Mouse (Mus musculus) thymus, postnatal 10 days (tissue): ENCODE measurements around the gene Rtn4.
"Not testable (repeated sequence)": the region's sequence is repeated elsewhere in the genome, so short reads cannot be mapped to it uniquely, and the experiment has no call there.

Experiments
- DNase-seq, 2 experiments: peaks; one replicate each; pipeline ENCODE4 v3.0.0; 2021; ENCODE audit warnings: low spot score in 2 of 2

Rtn4 gene

DNA sequence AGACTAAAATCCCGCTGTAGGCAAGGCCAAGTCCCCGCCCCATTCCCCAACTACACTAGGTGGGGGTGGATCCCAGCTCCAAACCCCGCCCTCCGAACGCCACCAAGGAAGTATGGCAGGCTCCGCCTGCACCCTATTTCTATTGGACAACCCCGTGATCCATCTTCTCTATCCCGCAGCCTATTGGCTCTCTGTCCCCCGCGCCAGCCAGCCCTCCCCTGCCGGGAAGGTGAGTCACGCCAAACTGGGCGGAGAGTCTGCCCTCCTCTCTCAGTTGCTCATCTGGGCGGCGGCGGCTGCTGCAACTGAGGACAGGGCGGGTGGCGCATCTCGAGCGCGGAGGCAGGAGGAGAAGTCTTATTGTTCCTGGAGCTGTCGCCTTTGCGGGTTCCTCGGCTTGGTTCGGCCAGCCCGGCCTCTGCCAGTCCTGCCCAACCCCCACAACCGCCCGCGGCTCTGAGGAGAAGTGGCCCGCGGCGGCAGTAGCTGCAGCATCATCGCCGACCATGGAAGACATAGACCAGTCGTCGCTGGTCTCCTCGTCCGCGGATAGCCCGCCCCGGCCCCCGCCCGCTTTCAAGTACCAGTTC is at the start of gene Rtn4:
Gene Rtn4 (plus strand): TSS at position 265 of the 590 bp plus-strand sequence.
- peak; percentile 95 to 98 for DNase-seq

DNA sequence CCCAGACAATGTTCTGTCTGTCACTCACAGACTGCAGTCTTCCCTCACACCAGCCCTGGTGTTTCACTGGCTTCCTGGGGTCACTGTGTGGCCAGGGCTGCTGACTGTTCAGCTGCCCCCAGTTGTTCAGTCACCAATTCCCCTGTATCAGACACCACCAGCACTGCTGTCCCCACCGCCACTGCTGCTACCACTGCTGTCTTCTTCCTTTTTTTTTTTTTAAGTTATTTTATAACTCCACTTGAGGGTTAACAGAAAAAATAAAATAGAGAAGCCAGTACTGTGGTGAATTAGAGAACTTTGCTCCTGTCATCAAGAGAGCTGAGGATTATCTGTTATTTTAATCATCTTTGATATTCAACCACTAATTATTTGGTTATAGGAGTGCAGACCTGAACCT is 48.3 kb upstream of the Rtn4 start:
- no peak for DNase-seq

GRCm38 (mm10) chr11:29645411-29646066 is 47.2 kb upstream of the Rtn4 start:
- no peak for DNase-seq

- DNase-seq, result no peak
These were observed 45.0 kb upstream of the Rtn4 start for GRCm38 (mm10) chr11:29647568-29648319.

DNA sequence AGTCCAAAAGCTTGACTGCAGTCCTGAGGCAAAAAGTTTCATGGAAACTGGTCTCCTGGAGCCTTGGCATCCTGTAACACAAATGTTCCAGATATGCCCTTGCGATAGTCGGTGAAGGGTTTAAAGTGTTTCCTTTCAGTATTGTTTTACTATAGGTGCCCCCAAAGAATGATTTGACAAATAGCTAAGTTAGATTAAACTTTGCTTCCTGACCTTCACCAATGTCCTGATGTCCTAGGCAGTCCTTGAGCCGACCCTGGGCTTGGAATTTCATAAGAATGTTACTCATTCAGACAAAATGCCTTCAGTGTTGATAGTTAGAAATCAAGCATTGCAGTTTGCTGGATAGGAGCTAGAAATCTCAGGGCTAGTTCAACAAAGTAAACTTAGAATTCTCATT is 37.4 kb upstream of the Rtn4 start:
- DNase-seq, result not testable (repeated sequence)

GRCm38 (mm10) chr11:29660740-29661139 is 32.0 kb upstream of the Rtn4 start:
- no peak for DNase-seq

DNA sequence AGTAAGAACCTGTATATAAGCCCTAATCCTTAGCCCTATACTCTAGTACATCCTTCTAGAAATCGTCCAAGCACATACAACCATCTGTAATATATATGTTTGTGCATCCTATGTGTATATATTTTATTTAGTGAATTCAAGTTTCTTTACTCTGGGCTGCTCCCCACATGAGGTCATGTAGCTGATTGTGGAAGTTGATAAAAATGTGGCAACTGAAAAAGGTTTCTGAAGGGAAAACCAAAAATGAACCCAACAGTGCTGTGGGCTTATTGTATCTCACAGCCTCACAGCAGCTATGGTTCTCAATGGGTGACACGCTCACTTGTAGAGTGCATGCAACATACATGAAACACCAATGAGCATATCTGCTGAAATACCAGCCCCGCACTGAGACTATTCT is 25.1 kb upstream of the Rtn4 start:
- no peak for DNase-seq

GRCm38 (mm10) chr11:29669706-29670105 is 23.0 kb upstream of the Rtn4 start:
- DNase-seq, result no peak

DNA sequence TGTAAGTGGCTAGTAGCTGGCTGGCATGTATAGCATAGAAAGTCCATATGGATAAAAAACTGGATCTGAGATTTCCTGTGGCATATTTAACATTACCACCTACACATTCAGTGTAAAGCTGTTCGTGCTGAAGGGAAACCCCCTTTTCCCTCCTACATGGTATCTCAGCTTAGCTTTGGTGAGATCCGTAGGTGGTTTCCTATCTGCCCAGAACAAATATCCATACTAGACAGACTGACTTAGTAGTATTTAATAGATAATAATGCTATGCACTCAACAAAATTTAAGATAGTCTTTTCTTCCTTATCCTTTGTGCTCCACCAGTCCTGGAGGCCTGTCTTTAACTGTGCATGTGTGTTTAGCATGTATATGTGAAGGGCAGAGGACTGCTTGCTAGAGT is 19.4 kb upstream of the Rtn4 start:
- no peak for DNase-seq

- peak in 1 of 2 experiments; percentile 23 for DNase-seq
These were observed 16.0 kb upstream of the Rtn4 start for GRCm38 (mm10) chr11:29676718-29677117.

DNA sequence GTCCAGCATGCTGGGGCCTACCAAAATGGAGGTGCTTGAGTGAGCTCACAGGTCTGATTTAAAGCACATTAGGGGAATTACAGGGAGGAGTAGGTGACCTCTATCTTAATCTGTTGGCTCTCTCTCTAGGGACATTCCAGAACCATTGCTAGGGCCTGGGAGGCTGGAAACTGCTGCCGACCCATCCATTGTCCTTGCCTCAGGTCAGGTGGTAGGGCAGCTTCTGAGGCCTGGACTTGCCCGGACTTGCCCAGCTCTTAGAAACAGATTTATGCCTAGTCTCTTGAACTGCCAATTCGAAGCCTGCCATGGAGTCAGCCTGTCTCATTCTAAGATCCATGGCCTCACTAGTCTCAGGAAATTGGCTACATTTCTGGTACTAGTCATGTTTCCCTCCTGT is 12.8 kb upstream of the Rtn4 start:
- no peak for DNase-seq

DNA sequence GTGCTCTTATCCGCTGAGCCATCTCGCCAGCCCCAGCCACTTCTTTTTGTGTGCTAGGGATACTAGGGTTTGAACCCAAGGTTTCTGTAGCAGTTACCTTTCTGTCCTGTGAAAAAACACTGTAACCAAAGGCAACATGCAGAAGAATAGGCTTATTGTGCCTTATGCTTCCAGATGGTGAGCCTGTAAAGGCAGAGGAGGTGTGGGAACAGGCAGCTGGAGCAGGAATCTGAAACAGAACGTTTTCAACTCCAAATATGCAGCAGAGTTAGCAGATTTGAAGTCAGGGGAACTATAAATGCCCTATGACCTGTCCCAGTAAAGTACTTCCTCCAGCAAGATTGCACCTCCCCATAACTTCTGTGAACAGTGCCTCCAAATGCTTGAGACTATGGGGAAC is 12.0 kb upstream of the Rtn4 start:
- no peak for DNase-seq

GRCm38 (mm10) chr11:29684272-29684671 is 8.5 kb upstream of the Rtn4 start:
- DNase-seq, result no peak

DNA sequence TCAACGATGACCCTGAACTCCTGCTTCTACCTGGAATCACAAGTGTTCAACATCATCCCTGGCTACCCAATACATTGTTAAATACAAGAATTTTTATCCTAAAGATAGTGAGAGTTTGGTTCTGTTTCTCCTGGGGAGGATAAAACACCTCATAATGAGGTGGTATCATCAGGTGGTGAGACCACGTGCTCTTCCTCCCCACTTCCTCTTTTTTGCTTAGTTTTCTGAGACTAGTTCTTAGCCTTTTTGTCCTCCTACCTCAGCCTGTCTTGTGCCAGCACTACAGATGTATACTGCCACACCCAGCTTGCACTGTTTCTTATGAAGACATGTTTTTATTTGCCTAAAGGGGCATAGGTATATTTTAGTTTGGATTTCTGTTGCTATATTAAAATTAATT is 6.6 kb upstream of the Rtn4 start:
- no peak for DNase-seq

DNA sequence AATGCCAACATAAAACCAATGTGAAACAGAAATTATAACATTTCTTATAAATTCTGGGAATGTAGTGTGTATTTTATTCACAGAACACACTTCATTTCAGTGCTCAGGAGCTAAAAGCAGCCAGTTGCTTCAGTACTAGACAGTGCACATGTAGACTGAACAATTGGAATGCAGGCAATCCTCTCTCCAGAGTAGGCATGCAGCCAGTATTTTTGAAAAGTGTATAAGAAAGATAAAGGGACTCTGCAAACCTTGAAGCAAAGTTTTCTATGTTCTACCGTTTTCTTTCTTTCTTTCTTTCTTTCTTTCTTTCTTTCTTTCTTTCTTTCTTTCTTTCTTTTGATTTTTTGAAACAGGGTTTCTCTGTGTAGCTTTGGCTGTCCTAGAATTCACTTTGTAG is 1.2 kb upstream of the Rtn4 start:
- no peak for DNase-seq

DNA sequence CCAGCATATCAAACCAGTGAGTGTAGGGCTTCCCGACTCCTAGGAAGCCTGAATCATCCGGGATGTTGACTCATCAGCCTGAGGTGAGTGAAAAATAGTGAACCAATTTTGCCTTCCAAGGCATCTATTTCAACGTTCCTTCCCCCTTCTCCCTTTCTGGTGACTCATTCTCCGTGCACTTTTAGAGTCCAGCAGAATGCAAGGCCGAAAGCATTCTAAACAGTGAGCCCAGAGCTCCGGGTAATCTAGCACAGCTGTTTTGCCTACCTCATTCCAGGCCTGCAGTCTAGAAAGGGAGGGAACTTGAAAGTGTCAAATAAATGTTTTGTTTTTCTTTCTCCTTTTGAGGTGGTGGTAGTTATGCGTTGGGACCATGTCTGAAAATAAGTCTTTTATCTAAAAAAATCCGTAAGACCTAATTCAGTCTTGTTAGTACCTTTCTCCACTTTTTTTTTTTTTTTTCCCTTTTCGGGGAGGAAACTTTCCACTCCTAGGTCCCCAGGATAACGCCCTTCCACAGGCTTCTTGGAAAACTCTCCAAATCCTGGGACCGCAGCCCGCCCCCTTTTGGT is 550 bp upstream of the Rtn4 start:
- peak in 1 of 2 experiments; percentile 6 for DNase-seq

GRCm38 (mm10) chr11:29693576-29694410 is 1.0 kb downstream of the Rtn4 start:
- DNase-seq, result peak; percentile 94 to 95

DNA sequence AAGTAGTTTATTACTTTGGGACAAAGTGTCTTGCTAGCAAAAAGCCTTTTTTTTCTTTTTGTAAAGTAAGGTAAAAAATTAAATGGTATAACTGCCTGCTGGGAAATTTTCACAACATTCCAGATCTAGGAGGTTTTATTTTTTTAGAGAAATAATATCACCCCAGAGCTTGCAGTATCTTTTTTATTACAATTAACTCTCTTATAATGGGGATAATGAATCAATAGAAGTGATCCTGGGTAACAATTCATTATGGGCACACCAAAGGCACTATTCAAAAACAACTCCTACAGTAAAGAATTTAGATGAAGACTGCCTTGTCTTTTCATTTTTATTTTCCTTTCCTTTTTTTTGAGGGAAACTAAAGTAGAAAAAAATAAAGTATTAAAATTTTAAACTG is 2.0 kb downstream of the Rtn4 start:
- no peak for DNase-seq

- no peak for DNase-seq
These were observed 10.0 kb downstream of the Rtn4 start for GRCm38 (mm10) chr11:29702721-29703120.

DNA sequence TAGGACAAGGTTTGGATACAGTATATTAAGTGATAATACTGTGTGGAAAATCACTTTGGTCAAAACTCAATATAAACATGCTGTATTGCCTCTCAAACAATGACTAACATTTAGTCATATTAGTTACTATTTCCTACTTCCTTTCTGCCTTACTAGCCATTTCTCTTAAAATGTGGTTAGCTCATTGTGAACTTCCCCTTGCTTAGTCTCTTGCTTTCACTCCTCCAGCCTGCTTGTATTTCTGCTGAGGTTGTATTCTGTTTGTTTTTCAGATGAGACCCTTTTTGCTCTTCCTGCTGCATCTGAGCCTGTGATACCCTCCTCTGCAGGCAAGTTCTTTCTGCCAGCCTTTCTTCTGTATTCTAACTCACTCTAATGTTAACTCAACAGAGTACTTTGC is 12.5 kb downstream of the Rtn4 start:
- DNase-seq, result no peak

GRCm38 (mm10) chr11:29706845-29707244 is 14.1 kb downstream of the Rtn4 start:
- no peak for DNase-seq

- DNase-seq, result no peak
These were observed 16.8 kb downstream of the Rtn4 start for GRCm38 (mm10) chr11:29709512-29709911.
